Mouse (Mus musculus) ovary, adult 2 months (tissue): ENCODE data around the gene Akr1c12. TPM values are rescaled to one million over a fixed set of nuclear protein-coding genes. Genes with fewer than 3 reads are reported as not detected.

Experiments used
- polyA plus RNA-seq: library from polyadenylated mRNA; depleted of rRNA; stranded (reverse); fragments of >200 nt; gene quantifications from 2 replicates; pipeline ENCODE4 v1.2.3, GENCODE M21; 2012; rRNA removed

The Akr1c12 gene
- 0.25 TPM in 1 of 2 replicates, not detected in the other for polyA plus RNA-seq

GRCm38 (mm10) chr13:4279284-4279683, at the start of gene Akr1c12:
Gene Akr1c12 (minus strand): TSS chr13:4279433.

GRCm38 (mm10) chr13:4228441-4228840, 50.8 kb downstream of the Akr1c12 start, which contains the start of gene Akr1c19:
Gene Akr1c19 (plus strand): TSS chr13:4228700.

Other genes starting within 250 kb of the Akr1c12 start
- gene Akr1c14, start 230.4 kb downstream of the Akr1c12 start, polyA plus RNA-seq, result 15.6 and 16.9 TPM in 2 replicates
- 37.3 and 46.9 TPM in 2 replicates for gene Akr1c18, start 128.8 kb downstream of the Akr1c12 start, polyA plus RNA-seq
- 2.3 and 2.6 TPM in 2 replicates for gene Akr1c13, start 88.3 kb downstream of the Akr1c12 start, polyA plus RNA-seq
- 0.25 and 0.45 TPM in 2 replicates for gene Akr1c19, start 50.7 kb downstream of the Akr1c12 start, polyA plus RNA-seq
- gene Akr1c6, start 154.9 kb upstream of the Akr1c12 start, polyA plus RNA-seq, result 0.21 TPM in 1 of 2 replicates, not detected in the other
- gene Akr1c20, start 243.9 kb upstream of the Akr1c12 start, polyA plus RNA-seq, result not detected in 2 replicates